Mouse (Mus musculus) hindbrain, embryonic 14.5 days (tissue): Measurements from ENCODE around the gene Osmr. TPM values are rescaled to one million over a fixed set of nuclear protein-coding genes. Genes with fewer than 3 reads are reported as not detected.

Experiments used
- ATAC-seq: fragments of 200-750 bp; cut with Nextera tagmentation; 2 replicates; pipeline ENCODE4 v1.8.0; 2017; ENCODE audit warnings: moderate number of reproducible peaks, mild to moderate bottlenecking, moderate TSS enrichment, moderate library complexity; ENCODE audit not compliant: low FRiP score
- DNase-seq: peaks from one replicate; pipeline ENCODE4 v3.0.0-alpha.2; 2015; ENCODE audit warnings: low spot score
- H3K27ac ChIP-seq: fragments of 300-500 bp; sonication (generic); 2 replicates; pipeline ENCODE4 v1.5.1; 2014; ENCODE audit warnings: mild to moderate bottlenecking, moderate library complexity
- H3K27me3 ChIP-seq: fragments of 300-500 bp; sonication (generic); 2 replicates; pipeline ENCODE4 v1.6.1; 2014; ENCODE audit warnings: mild to moderate bottlenecking, low read length, mixed read lengths; ENCODE audit not compliant: control insufficient read depth, insufficient read depth
- H3K36me3 ChIP-seq: fragments of 300-500 bp; sonication (generic); replicated peaks from 2 replicates; pipeline ENCODE4 v1.6.1; 2014; ENCODE audit not compliant: control insufficient read depth, insufficient read depth
- H3K4me1 ChIP-seq: fragments of 300-500 bp; sonication (generic); replicated peaks from 2 replicates; pipeline ENCODE4 v1.6.1; 2014; ENCODE audit warnings: antibody characterized with exemption, low read length, mixed read lengths; ENCODE audit not compliant: control insufficient read depth, insufficient read depth
- H3K4me2 ChIP-seq: fragments of 300-500 bp; sonication (generic); replicated peaks from 2 replicates; pipeline ENCODE4 v1.6.1; 2014; ENCODE audit warnings: mild to moderate bottlenecking, moderate library complexity
- H3K4me3 ChIP-seq: fragments of 300-500 bp; sonication (generic); replicated peaks from 2 replicates; pipeline ENCODE4 v1.5.1; 2014; ENCODE audit warnings: mild to moderate bottlenecking, low read length
- H3K9ac ChIP-seq: fragments of 300-500 bp; sonication (generic); 2 replicates; pipeline ENCODE4 v1.6.1; 2014
- H3K9me3 ChIP-seq: fragments of 300-500 bp; sonication (generic); 2 replicates; pipeline ENCODE4 v1.6.1; 2016; ENCODE audit warnings: low read length; ENCODE audit not compliant: control insufficient read depth
- WGBS: fragments of 180-500 bp; shearing (Covaris S2); extraction: QIAGEN DNeasy Blood & Tissue Kit; methylation state at CpG from one replicate; pipeline ENCODE4 v1.1.7; 2014; 5-methylcytosine and 5-hydroxymethylcytosine counted together
- polyA plus RNA-seq: library from polyadenylated mRNA; unstranded; fragments of >200 nt; fragmentation: Nextera tagmentation; extraction: Ambion mirVana; gene quantifications from 2 replicates; pipeline ENCODE4 v1.2.1, GENCODE M21; 2014

Gene Osmr
- polyA plus RNA-seq, 1 experiment from 2014 or later: 3.4 TPM

DNA sequence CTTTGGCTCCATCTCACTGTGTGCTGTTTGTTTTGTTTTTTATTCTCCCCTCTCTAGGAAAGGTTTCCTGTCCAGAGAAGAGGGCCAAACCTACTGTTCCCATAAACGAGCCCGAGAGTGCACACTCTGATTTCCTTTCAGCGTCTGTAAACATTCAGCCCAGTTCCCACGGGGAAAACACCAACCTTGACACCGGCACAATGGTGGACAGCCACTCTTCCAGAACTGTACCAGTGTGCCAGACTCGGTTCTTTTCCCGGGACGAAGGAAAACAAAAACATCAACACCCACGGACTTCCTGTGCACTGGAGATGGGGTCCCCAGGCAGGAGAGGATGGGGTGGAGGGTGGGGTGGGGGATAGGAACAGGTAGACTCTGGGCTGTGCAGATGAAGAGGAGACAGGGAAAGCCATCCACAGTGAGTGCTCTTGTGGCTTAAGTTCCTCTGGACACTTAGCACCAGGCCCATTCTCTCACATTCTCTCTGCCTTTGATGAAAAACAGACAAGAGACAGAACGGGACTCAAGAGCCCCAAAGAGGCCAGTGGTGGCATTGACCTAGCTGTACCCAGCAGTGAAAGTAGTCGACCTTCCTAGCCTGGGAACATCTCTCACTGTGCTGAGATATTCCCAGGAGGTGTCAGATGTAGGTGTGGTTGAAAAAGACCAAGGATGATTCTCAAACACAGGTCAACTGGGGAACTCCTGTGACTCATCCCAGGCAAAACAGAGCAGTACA is 3.0 kb downstream of the Osmr start:
- H3K4me1 ChIP-seq: peaks cover 9% of the 10 kb centered on the region; the same call in 1 of the 2 replicates
- no peak for ATAC-seq
- H3K27ac ChIP-seq: no peak overlapping the region
- H3K4me2 ChIP-seq: no peak overlapping the region
- no peak overlapping the region for H3K4me3 ChIP-seq
- DNase-seq: no peak
- WGBS: 73% methylated on average over 11 of the region's 11 CpGs
- no peaks in the 10 kb centered on the region for H3K9me3 ChIP-seq
- H3K36me3 ChIP-seq: no peaks in the 10 kb centered on the region
- no peak overlapping the region for H3K9ac ChIP-seq
- H3K27me3 ChIP-seq: peaks cover 20% of the 10 kb centered on the region

GRCm38 (mm10) chr15:6866888-6867287 is 7.9 kb downstream of the Osmr start:
- H3K36me3 ChIP-seq: no peaks in the 10 kb centered on the region
- no peak overlapping the region for H3K27ac ChIP-seq
- WGBS: 19% methylated on average over 6 of the region's 6 CpGs
- no peaks in the 10 kb centered on the region for H3K9me3 ChIP-seq
- H3K4me3 ChIP-seq: no peak overlapping the region
- H3K4me2 ChIP-seq: no peak overlapping the region
- H3K4me1 ChIP-seq: no peaks in the 10 kb centered on the region
- no peaks in the 10 kb centered on the region for H3K27me3 ChIP-seq
- H3K9ac ChIP-seq: no peak overlapping the region
- no peak for ATAC-seq
- DNase-seq: no peak

DNA sequence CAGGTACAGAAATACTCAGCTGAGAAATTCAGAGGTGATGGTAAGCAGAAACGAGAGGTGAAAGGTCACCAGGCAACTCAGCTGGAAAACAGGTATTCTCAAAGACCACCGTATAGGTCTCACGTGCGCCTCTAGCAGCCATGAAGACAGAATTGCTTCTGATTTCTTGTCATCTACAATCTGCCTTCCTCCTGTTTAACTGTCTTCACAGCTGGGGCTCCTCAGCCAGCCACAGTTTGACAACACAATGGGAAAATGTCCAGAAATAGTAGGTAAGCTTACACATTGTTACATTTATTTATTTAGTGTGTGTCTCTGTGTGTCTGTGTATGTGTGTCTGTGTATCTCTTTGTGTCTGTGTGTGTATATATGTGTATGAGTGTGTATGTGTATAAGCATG is 12.6 kb downstream of the Osmr start:
- H3K27me3 ChIP-seq: no peaks in the 10 kb centered on the region
- WGBS: 89% methylated on average over 4 of the region's 4 CpGs
- no peak for DNase-seq

GRCm38 (mm10) chr15:6861617-6862016 is 13.2 kb downstream of the Osmr start:
- Histone ChIP-seq H3K9ac (no peak overlapping the region), H3K4me1 (no peaks in the 10 kb centered on the region), H3K27ac (no peak overlapping the region), H3K36me3 (no peaks in the 10 kb centered on the region), H3K9me3 (no peaks in the 10 kb centered on the region), H3K4me2 (no peak overlapping the region), H3K27me3 (no peaks in the 10 kb centered on the region), H3K4me3 (no peak overlapping the region)
- ATAC-seq (no peak), DNase-seq (no peak)
- 81% methylated on average over 7 of the region's 7 CpGs for WGBS

More for the DNA sequence above, 12.6 kb downstream of the Osmr start:
- Histone ChIP-seq H3K36me3 (no peaks in the 10 kb centered on the region), H3K4me2 (no peak overlapping the region), H3K4me3 (no peak overlapping the region), H3K9me3 (no peaks in the 10 kb centered on the region), H3K9ac (no peak overlapping the region), H3K4me1 (no peaks in the 10 kb centered on the region), H3K27ac (no peak overlapping the region)
- ATAC-seq: no peak

DNA sequence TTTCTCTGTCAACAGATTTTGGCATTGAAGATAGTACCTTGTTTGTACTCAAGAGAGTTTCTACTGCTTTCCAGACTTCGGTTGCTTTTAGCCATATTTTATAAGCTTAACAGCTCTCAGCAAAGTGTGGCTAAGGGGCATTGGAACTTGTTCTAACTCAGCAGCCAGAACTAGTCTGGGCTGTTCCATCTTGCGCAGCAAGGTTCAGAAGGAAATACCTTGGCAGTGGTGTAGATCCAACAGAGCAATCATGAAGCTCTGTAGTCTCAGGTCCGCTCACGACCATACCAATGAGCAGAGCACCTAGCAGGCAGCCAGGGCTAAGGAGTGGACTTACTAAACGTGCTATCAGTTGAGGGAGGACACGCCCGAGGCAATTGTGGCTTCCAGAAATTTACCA is 15.0 kb downstream of the Osmr start:
- no peak for ATAC-seq
- WGBS: 93% methylated on average over 7 of the region's 7 CpGs
- no peaks in the 10 kb centered on the region for H3K9me3 ChIP-seq
- H3K4me2 ChIP-seq: no peak overlapping the region
- no peaks in the 10 kb centered on the region for H3K36me3 ChIP-seq
- no peaks in the 10 kb centered on the region for H3K4me1 ChIP-seq
- H3K4me3 ChIP-seq: no peak overlapping the region
- no peak overlapping the region for H3K27ac ChIP-seq
- no peaks in the 10 kb centered on the region for H3K27me3 ChIP-seq
- H3K9ac ChIP-seq: no peak overlapping the region
- no peak for DNase-seq

DNA sequence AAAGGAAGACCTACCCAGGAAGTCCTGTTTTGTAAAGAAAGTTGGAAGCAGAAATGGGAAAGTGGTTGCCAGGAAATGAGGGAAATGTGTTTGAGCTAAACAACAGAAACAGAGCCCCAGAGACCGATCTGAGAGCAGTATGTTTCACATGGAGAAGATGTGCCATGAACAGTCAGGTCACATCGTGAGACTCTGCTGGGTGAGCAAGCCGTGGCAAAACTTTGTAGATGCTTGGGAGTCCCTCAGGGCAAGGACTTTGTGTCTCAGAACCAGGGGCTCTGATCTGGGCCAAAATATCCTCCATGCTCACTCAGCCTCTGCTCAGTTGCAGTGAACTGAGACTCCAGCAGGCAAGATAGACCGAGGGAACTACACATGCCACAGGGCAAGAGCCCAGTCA is 15.9 kb downstream of the Osmr start:
- ATAC-seq: no peak
- Histone ChIP-seq H3K4me2 (no peak overlapping the region), H3K4me1 (no peaks in the 10 kb centered on the region), H3K9ac (no peak overlapping the region), H3K27me3 (no peaks in the 10 kb centered on the region), H3K9me3 (no peaks in the 10 kb centered on the region), H3K27ac (no peak overlapping the region), H3K4me3 (no peak overlapping the region), H3K36me3 (no peaks in the 10 kb centered on the region)
- no peak for DNase-seq
- WGBS: 90% methylated on average over 4 of the region's 4 CpGs

GRCm38 (mm10) chr15:6857270-6857905 is 17.4 kb downstream of the Osmr start:
- no peaks in the 10 kb centered on the region for H3K36me3 ChIP-seq
- no peak overlapping the region for H3K4me3 ChIP-seq
- no peak for DNase-seq
- no peaks in the 10 kb centered on the region for H3K4me1 ChIP-seq
- H3K4me2 ChIP-seq: no peak overlapping the region
- ATAC-seq: no peak
- no peak overlapping the region for H3K9ac ChIP-seq
- no peaks in the 10 kb centered on the region for H3K9me3 ChIP-seq
- 64% methylated on average over 9 of the region's 9 CpGs for WGBS
- H3K27ac ChIP-seq: no peak overlapping the region
- no peaks in the 10 kb centered on the region for H3K27me3 ChIP-seq

GRCm38 (mm10) chr15:6849851-6850250 is 24.9 kb downstream of the Osmr start:
- no peak for ATAC-seq
- no peaks in the 10 kb centered on the region for H3K9me3 ChIP-seq

GRCm38 (mm10) chr15:6840199-6840598 is 34.6 kb downstream of the Osmr start:
- WGBS: 47% methylated on average over 4 of the region's 4 CpGs
- DNase-seq: peak; percentile 53

More at GRCm38 (mm10) chr15:6849851-6850250, 24.9 kb downstream of the Osmr start:
- Histone ChIP-seq H3K9ac (no peak overlapping the region), H3K4me2 (no peak overlapping the region), H3K27me3 (no peaks in the 10 kb centered on the region), H3K27ac (no peak overlapping the region), H3K4me1 (no peaks in the 10 kb centered on the region), H3K36me3 (no peaks in the 10 kb centered on the region), H3K4me3 (no peak overlapping the region)
- WGBS: 26% methylated on average over 1 of the region's 1 CpGs
- DNase-seq: no peak

More at GRCm38 (mm10) chr15:6840199-6840598, 34.6 kb downstream of the Osmr start:
- H3K9ac ChIP-seq: no peak overlapping the region
- H3K4me1 ChIP-seq: no peaks in the 10 kb centered on the region
- H3K9me3 ChIP-seq: no peaks in the 10 kb centered on the region
- ATAC-seq: no peak; the same call in 1 of the 2 replicates
- no peak overlapping the region for H3K4me3 ChIP-seq
- H3K4me2 ChIP-seq: no peak overlapping the region
- H3K27ac ChIP-seq: no peak overlapping the region
- H3K27me3 ChIP-seq: no peaks in the 10 kb centered on the region
- H3K36me3 ChIP-seq: no peaks in the 10 kb centered on the region
